Mouse (Mus musculus): ENCODE data around the gene Tnfrsf26. TPM values are rescaled to one million over a fixed set of nuclear protein-coding genes. Genes with fewer than 3 reads are reported as not detected.
"Not testable (repeated sequence)": the region's sequence is repeated elsewhere in the genome, so short reads cannot be mapped to it uniquely, and the experiment has no call there.

Tnfrsf26 gene
- under 1 TPM; 0.17 to 0.23 TPM for total RNA-seq (2021)
- long read RNA-seq, experiment 1, result 0 reads
- long read RNA-seq, experiment 2, result 0 reads

- DNase-seq, result no peak
- Histone ChIP-seq H3K27ac (peak within 1 kb of the TSS; percentile 41), H3K4me3 (peak within 1 kb of the TSS; percentile 57)
- intact Hi-C loops (cut with DNase I), result no loop called here
- TF ChIP-seq CTCF (IDR thresholded peaks at IDR 0.05), result no peak
Observed at GRCm38 (mm10) chr7:143628540-143628939, at the start of gene Tnfrsf26. Gene Tnfrsf26 (minus strand): TSS chr7:143628722.

- intact Hi-C loops (cut with DNase I), result no loop called here
Observed at GRCm38 (mm10) chr7:143666427-143667311, 38.1 kb upstream of the Tnfrsf26 start.

GRCm38 (mm10) chr7:143663470-143663869 is 34.9 kb upstream of the Tnfrsf26 start:
- Histone ChIP-seq H3K4me3 (no peak overlapping the region), H3K27ac (peak overlapping the region; percentile 51)
- TF ChIP-seq CTCF (IDR thresholded peaks at IDR 0.05), result no peak
- intact Hi-C loops (cut with DNase I), result no loop called here
- DNase-seq, result no peak

More at GRCm38 (mm10) chr7:143666427-143667311, 38.1 kb upstream of the Tnfrsf26 start:
- H3K4me3 ChIP-seq, result no peak overlapping the region
- no peak for TF ChIP-seq CTCF (IDR thresholded peaks at IDR 0.05)
- H3K27ac ChIP-seq, result no peak overlapping the region
- DNase-seq, result no peak

GRCm38 (mm10) chr7:143660797-143661196 is 32.3 kb upstream of the Tnfrsf26 start:
- no peak overlapping the region for H3K4me3 ChIP-seq
- no peak for TF ChIP-seq CTCF (IDR thresholded peaks at IDR 0.05)
- H3K27ac ChIP-seq, result peak overlapping the region; percentile 31; the same call in 1 of the 2 replicates
- intact Hi-C loops (cut with DNase I), result no loop called here
- no peak for DNase-seq

GRCm38 (mm10) chr7:143649769-143650346 is 21.3 kb upstream of the Tnfrsf26 start:
- intact Hi-C loops (cut with DNase I); H3K27ac ChIP-seq; DNase-seq: not testable (repeated sequence)
- peak overlapping the region; percentile 82 for H3K4me3 ChIP-seq

GRCm38 (mm10) chr7:143649034-143649768 is 20.7 kb upstream of the Tnfrsf26 start, which contains the start of gene Tnfrsf22:
Gene Tnfrsf22 (minus strand): TSS chr7:143649661.
- Histone ChIP-seq H3K4me3 (peak within 1 kb of the TSS; percentile 82), H3K27ac (peak within 1 kb of the TSS; percentile 61)
- TF ChIP-seq CTCF (IDR thresholded peaks at IDR 0.05), result no peak
- DNase-seq, result peak; percentile 85
- intact Hi-C loops (cut with DNase I), result no loop called here

- H3K27ac ChIP-seq, DNase-seq, H3K4me3 ChIP-seq: not testable (repeated sequence)
- intact Hi-C loops (cut with DNase I), result loop anchor here (2.0 kb wide), 1 partner anchor 37 kb away; no protein-coding TSS in a partner anchor
Observed at GRCm38 (mm10) chr7:143643949-143644348, 15.4 kb upstream of the Tnfrsf26 start.

GRCm38 (mm10) chr7:143636674-143637073 is 8.2 kb upstream of the Tnfrsf26 start:
- intact Hi-C loops (cut with DNase I), result no loop called here
- H3K4me3 ChIP-seq, result no peak overlapping the region
- H3K27ac ChIP-seq, result no peak overlapping the region
- DNase-seq, result no peak
- TF ChIP-seq CTCF (IDR thresholded peaks at IDR 0.05), result no peak

GRCm38 (mm10) chr7:143631503-143631902 is 3.0 kb upstream of the Tnfrsf26 start:
- intact Hi-C loops (cut with DNase I), result no loop called here
- no peak for TF ChIP-seq CTCF (IDR thresholded peaks at IDR 0.05)

GRCm38 (mm10) chr7:143629501-143629900 is 979 bp upstream of the Tnfrsf26 start:
- intact Hi-C loops (cut with DNase I), result no loop called here
- DNase-seq, result no peak
- H3K27ac ChIP-seq, result no peak overlapping the region

More at GRCm38 (mm10) chr7:143631503-143631902, 3.0 kb upstream of the Tnfrsf26 start:
- no peak overlapping the region for H3K4me3 ChIP-seq
- no peak for DNase-seq
- H3K27ac ChIP-seq, result no peak overlapping the region

GRCm38 (mm10) chr7:143627555-143628286 is 801 bp downstream of the Tnfrsf26 start:
- H3K27ac ChIP-seq, result peak overlapping the region; percentile 41
- intact Hi-C loops (cut with DNase I), result no loop called here
- no peak for TF ChIP-seq CTCF (IDR thresholded peaks at IDR 0.05)
- peak overlapping the region; percentile 57 for H3K4me3 ChIP-seq
- no peak for DNase-seq

More at GRCm38 (mm10) chr7:143629501-143629900, 979 bp upstream of the Tnfrsf26 start:
- H3K4me3 ChIP-seq, result no peak overlapping the region
- no peak for TF ChIP-seq CTCF (IDR thresholded peaks at IDR 0.05)

GRCm38 (mm10) chr7:143626178-143626577 is 2.3 kb downstream of the Tnfrsf26 start:
- no peak for TF ChIP-seq CTCF (IDR thresholded peaks at IDR 0.05)
- intact Hi-C loops (cut with DNase I), result no loop called here
- H3K27ac ChIP-seq, result 0 out of 2 replicates have a peak overlapping the region, but pooled peaks have one; percentile 35
- DNase-seq, result no peak
- peak overlapping the region; percentile 13; the same call in 1 of the 2 replicates for H3K4me3 ChIP-seq
